Mouse (Mus musculus) cerebellum, adult 8-10 months (tissue): ENCODE data around the gene Opa1.

Source experiments
- DNase-seq: peaks from one replicate; pipeline ENCODE4 v3.0.0; 2022

The Opa1 gene

DNA sequence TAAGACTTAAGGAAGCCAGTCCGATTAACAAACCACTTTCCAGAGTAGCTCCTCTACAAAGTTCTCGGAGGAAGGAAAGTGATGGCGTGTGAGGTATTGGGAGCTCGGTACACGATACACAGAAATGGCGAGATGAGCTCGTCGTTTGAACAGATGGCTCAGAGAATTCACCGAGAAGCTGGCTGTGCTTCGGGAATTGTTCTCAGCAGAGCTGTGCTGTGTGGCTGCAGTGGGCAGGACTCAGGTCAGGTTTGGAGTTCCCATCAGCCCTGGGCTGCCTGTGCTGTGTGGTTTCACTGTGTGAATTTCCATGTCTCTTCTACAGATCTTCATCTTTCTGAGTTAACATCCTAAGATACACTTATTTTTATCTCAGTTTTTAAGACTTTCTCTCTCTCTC lies 77.8 kb downstream of the Opa1 start:
- DNase-seq = no peak

DNA sequence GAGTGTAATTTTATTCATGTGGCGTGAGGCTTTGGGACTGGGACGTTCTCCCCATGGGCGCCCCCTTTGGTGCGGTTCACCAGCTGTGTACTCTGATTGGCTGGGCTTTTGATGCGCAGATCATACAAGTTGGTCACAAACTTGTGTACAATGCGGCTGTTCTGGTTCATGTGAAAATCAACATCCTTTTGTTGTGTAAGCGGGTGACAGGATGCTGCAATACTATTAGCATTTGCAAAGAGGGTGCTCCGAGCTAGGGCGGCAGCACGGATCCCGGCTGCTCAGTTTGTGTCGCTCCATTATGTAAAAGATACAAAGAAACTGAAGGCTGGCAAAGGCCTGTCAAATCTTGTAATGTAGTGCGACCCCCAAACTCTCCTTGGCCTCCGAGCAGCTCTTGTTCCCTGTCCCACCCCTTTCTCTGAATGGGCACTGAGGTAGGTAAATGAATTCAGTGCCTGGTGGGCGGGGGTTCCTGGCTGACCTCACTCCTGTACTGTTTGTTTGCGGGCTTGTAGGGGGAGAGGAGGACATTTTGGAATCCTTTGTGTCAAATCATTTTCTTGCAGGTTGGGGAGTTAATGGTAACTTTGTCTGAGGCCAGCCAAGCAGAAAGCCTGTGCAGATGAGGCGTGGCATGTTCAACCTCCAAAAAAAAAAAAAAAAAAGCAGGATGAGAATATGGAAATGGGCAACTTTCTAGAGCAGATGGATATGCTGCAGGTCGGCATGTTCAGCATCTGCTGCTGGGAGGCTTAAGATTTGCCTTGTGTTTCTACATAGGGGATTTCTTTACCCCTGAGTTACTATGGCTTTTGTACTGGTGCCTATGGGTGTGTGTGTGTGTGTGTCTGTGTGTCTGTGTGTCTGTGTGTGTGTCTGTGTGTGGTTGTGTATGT lies 78.8 kb downstream of the Opa1 start:
- DNase-seq = no peak

DNA sequence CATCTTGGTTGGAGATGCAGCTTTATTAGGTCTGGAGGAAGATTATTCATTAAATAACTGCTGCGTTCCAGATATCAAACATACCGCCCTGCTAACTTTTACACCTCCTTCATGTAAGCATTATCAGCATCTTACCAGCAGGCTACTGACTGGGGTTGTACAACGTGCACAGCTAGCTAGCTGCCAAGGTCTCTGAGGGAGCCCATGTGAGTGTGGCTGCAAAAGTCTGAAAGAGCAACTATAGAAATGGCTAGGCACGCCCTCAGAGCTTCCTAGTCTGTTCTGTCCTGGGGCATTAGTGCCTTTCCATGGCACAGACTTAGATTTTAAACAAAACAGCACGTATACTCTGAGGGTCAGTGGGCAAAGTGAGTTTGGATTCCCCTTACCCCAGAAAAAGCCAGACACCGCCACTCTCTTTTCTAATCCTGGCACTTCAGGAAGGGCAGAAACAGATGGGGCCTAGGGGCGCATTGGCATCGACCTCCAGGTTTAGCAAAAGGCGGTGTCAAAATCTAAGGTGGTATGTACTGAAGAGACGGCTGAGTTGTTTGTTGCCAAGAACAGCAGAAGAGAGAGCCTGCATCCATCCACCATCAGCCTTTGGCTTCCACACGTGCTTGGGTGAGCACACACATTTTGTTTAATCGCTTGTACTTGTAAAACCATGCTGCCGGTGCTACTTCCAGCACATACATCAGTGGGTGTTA lies 80.1 kb downstream of the Opa1 start:
- no peak for DNase-seq

DNA sequence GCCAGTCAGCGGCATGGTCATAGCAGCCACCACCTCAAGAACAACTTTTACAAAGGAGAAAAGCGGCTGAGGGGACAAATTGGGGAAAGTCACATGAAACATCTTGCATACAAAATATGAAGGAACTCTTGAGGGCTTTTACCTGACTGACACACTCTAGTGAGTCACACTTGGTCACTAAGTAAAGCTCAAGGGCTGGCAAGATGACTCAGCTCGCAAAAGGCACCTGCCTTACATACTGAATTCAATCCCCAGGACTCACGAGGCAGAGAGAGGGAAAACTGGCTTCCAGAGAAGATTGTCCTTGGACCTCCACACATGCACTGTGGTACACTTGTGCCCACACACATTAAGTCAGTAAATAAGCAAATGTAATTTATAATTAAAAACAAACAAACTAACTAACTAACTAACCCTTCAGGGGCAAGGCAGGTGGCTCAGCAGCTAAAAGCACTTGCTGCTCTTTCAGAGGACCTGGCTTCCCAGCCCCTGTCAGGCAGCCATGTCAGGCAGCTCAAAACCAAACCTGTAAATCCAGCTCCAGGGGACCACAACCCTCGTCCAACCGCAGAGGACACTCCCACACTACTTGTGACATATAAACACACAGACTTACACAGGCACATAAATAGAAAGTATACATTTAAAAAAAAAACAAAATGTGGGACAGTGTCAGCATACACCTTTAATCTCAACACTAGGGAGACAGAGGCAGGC lies 84.1 kb downstream of the Opa1 start:
- no peak for DNase-seq

DNA sequence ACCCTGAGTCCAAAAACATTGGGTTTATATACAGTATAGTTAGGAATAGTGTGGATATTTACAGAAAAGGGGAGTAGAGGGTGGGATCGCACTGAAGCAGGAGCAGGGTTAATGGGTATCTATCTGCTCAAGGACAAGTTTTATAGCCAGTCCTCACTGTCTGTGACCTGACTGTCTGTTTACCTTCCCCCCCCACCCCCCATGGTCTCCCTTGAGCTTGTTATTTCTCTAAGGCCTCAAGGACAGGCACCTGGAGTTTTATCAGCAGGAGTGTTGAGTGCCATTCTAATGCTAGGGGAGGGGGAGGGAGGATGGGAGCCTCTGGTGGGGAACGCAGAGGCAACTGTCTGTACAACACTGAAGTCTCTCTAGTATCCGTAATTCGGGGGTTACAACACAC lies 85.3 kb downstream of the Opa1 start:
- no peak for DNase-seq

DNA sequence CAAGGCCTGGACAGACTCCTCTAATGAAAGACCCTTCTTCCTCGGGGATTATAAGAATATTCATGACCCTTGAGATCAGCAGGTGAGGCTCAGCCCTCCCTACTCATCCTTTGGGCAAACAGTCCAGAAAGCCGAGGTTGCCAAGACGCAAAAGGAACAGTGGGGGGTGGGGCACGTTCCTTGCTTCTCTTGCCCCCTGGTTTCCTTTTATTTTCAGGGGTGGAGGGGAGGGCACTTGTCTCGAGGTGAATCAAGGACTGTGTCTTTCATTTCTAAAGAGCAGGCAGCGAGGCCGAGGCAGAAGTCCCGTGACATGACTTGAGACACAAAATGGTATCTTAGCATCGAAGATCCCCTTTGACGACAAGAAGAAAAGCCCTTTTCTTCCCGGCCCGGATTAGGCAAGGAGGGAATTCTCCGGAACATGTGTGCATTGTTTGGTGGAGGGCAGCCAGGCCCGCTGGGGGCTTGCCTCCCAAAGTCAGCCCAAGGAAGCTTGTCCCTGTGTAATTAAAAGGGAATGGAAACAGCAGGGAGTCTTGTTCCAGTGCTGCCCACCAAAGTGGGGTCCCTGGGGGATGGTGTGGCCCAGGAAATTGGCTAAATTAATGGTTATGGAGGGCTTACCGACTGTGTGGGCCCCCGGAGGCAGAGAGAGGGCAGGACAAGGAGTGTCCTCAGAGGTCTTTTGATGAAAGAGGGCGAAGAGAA lies 88.0 kb downstream of the Opa1 start:
- no peak for DNase-seq

DNA sequence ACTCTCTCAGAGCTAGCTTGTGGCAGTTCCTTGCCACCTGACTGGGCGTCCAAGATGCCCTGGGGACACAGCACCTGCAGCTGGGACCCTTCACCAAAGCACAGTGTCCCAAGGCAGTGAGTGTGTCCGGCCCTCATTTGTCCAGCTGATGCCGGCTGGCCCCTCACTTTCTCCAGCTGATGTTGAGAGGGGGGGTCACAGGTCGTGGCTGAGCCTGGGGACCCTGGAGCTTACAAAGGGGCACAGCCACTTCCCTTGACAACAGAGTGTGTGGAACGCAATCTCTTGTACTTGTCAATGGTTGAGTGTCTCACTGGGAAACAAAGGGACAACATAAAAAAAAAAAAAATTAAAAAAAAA lies 88.5 kb downstream of the Opa1 start:
- DNase-seq = no peak

DNA sequence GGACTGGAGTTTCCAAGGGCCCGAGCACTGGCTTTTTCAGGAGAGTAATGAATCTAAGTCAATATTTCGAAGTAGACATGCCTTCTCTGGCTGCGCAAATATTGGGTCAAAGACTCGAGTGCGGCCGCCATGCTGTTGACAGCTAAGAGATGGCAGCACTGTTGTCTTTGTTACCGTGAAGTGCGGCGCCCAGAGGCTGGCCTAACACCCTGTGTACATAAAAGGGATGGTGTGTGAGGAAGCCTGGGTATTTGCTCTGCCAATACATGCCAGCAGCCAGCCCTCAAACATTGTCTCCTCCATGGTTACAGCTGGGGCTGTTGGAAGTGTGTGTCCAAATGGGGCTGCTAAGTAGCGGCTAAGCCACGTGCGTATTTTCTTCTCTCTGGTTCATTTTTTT lies 89.3 kb downstream of the Opa1 start:
- no peak for DNase-seq

DNA sequence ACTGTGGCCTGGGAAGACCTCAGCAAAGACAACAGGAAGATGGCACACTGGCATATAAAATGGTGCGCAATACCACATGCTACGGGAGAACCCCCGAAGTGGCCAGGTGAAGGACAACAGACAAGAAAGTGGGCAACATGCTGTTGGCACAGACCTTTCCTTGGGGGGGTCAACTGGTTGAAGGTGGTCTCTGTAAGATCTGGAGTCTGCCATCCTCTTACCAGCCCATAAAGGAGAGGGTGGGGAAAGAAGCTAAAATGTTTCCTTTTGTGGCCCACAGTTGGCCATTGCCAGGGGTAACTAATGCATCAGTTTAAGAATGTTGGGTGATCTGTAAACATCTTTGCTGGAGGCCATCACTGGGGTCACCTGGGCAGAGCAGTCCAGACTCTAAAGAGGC lies 91.7 kb downstream of the Opa1 start:
- DNase-seq = no peak

DNA sequence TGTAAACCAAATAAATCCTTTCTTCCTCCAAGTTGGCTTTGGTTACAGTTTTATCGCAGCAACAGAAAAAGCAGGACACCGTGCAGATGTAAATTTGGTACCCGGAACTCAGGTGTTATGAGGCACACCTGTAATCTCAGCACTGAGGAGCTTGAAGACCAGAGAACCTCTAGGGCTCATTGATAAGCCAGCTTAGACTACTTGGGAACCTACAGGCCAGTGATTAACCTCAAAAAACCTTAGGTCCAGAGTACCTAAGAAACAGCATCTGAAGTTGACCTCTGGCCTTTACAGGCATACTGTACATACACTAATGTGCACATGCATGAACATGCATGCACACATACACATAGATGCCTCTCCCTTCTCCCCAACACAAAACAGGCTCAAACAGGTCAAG lies 94.1 kb downstream of the Opa1 start:
- DNase-seq = no peak

DNA sequence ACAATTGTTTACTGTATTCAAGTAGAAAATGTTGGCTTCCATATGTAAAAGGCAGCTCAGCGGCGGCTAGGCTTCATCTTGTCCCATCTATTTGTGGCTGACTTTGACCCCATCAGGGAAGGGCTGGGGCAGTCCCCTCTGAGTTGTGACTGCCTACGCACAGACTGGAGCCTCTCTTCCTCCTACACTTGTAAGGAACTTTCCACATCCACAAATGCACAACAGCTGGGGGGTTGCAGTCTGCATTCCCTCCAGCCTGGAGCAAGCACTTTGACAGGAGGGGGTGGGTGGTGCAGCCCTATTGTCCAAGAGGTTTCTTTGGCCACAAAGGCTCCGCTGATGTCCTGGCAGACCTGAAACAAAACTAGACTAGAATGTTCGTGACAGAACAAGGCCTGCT lies 100.5 kb downstream of the Opa1 start:
- no peak for DNase-seq

DNA sequence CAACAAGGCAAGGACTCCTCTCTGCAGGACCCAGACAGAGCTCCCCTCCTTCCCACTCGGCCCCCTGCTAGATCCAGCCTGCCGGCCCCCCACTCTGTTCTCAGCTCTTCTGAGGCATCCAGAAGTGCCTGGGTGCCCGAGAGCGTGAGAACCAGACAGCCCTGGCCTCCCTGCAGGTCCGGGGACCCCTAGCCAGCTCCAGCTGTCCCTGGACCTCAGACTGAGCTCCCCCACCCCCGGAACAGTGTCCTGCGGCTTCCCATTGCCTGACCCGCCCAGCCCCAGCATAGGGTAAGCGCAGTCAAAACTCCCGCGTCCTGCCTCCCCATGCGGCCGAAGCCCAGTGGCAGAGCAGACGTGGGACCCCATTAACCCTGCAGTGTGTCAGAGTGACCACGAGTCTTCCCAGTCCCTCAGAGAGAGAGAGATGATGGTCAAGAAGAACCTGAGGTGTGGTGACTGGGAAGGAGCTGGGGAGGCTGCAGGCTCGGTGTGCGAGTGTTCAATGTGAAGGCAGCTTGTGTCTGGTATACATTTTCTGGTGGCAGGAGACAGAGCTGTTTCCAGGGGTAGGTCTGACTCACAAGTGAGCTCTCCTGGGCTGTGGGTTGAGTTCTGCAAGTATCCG lies 101.5 kb downstream of the Opa1 start:
- DNase-seq = no peak

DNA sequence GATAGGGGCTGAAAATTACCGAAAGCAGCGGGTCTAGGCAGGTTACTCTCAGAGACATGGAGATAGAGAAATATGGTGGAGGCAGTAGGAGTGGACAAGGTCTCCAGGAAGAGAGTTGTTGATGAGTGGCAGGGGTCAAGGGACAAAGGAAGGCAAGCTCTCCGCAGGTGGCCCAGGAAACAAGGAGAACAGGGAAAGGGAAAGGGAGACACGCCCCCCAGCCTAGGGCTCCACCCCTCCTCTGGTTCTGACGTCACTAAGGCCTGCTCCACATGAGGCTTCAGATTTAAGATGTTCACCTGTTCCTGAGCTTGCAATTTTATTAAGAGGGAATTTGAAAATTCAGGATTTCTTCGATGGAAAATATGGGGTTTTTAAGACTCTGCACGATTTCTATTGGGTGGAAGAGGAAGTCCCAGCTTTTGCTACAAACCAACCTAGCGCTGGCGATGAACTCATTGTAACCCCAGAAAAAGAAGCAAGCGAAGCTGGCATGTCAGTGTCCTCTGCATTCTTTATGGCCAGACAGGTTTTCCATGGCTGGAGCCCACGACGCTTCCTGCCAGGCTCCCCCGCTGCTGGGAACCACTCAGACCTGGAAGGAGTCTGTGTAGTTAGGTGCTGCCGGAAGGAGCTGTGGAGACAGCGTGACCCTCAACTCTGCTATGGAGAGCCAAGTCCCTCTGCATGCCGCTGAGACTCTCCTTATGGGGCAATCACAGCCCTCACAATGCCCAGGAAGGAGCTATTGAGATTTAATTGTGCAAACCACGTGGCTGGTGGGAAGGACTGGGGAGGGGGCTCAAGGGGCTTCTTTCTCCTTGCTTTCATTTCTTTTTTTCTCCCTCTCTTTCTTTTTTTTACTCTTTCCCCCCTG lies 103.7 kb downstream of the Opa1 start:
- no peak for DNase-seq

DNA sequence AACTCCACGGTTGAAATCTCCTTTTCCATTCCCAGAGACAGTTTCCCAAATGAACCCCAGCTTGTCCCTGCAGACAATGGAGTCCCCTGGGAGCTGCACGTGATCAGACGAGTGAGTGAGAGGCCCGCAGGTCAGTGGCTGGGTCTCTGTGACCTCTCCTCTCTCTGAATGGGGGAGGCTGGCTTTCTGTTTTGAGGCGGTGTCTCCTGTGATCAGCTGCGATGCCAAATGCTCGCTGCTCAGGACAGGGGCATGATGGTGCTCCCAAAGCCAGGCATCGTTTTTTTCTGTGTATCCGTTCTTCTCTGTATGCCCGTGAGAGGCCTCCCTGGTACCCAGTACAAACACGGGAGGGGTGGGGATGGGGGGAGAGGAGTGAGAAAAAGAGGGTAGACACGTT lies 104.4 kb downstream of the Opa1 start:
- no peak for DNase-seq

DNA sequence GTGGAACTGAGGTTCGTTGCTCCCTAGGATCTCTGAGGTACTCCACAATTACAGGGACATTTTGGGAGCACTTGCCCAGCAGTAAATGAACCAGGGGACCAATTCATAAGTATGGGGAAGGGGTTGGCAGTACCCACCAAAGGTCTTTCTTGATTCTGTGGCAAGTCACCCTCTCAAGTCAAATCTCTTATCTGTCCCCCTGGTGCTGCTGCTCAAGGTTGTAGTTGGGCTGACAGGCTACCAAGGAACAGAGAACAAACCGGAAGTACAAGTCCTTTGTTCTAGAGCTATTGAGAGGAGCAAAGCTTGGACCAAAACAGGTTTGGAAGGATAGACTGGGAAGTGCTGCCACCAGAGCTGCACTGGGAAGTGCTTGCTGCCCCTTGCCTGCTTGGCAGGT lies 105.0 kb downstream of the Opa1 start:
- DNase-seq = no peak

DNA sequence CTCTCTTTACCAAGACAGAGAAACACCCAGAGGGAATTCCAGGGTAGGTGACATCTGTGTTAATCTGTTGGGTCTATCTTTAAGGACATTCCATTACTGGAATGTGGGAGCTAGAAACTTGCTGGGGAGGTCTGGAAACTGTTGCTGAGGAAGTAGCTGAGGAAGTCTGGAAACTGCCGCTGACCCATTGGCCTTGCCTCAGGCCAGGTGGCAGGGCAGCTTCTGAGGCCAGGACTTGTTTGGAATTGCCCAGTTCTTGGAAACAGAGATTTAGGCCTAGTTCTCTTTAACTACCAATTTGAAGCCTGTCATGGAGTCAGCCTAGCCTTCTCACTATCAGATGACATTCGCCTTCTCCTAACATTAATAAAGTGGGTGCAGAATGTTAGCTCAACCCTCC lies 105.5 kb downstream of the Opa1 start:
- DNase-seq = no peak

DNA sequence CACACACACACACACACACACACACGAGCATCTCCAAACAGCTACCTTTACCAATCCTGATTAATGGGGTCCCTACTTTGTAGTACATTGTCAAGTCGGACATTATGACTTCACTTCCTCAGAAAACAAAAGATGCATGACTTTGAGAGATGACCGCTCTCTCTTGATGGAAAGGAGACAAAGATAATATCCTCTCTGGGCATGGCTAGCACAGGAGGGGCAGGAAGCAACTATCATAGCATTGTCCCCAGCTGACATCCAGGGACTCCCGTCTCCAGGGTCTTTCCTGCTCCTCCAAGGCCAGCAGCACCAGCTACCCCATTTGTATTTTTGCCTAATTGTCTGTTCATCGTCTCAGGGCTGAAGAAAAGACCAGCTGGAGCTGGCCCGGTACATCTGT lies 107.0 kb downstream of the Opa1 start:
- no peak for DNase-seq

DNA sequence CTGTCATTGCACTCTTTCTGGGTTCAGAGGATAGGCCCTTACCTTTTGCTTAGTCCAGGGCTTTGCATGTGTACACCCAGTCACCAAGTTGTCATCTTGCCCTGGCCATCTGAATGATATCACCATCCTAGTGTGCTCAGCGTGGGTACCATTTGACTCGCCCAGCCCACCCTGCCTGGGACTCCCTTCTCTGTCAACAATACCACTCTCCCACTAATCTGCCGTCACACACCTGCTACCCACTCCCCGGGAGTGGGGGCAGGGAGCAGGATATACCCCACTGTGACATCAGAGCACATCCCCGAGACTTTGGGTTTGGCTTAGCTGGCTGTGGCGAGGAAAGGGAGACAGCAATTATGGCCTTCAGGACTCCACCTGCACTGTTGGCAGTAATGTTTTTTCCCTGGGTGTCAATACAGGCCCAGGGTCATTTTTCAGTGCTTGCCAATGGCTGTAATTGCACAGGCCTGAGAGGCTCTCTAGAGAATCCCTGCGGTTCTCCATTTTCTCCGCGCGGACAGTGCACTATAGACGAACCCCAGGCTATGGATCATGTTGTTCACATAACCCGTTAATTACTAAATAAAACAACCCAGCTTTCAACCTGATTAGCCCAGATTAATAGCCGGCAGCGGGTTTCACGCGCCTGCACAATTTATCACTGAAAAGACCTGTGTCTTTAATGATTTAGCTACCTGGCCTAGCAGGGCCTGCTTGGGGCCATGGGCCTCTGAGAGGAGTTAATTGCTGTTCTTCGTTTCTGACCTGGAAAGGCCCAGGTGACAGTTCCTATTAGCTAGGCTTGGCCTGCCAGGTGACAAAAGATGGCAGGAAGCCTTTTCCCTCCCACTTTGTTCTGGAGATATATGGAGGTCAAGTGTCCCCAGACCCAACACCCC lies 109.1 kb downstream of the Opa1 start:
- DNase-seq = no peak

DNA sequence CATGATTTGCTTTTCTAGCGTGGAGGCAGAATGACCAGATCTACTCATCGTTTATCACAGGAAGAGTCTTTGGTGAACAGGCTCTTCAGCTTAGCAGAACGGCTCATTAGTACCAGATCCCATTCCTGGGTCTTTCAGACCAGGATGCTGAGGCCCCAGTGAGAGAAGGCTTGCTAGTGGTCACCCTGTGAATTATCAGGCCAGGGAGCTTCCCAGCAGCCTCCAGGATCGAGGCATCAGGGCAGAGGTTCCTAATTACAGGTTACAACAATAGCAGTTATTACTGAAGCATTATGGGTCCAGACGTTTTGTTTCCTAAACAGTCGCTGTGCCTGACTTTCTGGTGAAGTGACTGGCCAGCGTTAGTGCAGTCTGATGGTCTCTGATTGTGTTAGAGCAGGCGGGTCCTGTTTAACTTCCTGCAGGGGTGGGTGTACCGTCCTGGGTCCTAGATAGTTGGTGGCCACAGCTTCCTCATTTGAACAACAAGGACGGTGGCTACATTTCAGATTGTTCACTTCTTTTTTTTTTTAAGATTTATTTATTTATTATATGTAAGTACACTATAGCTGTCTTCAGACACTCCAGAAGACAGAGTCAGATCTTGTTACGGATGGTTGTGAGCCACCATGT lies 110.2 kb downstream of the Opa1 start:
- DNase-seq = no peak

DNA sequence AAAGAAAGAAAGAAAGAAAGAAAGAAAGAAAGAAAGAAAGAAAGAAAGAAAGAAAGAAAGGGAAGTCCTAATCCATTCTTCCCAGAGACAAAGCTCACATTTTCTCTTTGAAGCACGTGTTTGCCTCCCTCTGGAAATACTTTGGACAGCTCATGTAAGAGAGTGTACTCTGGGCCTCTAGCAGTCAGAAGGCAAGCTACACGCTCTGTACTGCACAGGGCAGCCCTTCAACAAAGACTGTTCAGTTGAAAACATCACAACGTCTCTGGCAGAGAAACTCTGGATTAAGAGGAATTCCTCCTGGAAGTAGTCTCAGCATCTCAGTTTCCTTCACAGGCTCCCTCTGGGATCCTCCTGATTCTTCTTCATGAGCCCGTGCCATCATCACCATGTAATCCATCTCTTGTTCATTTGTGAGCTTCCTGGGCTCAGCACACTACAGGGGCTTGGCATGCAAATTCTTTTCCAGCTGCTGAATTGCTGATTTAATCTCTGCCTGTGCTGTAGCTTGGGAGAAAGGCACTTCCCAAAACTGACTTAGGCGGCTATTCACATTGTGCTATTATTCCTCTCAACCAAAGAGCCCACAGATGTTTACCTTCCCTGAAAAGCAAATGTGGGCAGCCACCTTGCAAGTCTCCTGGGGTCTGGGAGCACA lies 114.0 kb downstream of the Opa1 start:
- no peak for DNase-seq
